Mouse (Mus musculus) embryonic facial prominence, embryonic 15.5 days (tissue): Measurements from ENCODE around the gene Crb2. TPM values are rescaled to one million over a fixed set of nuclear protein-coding genes. Genes with fewer than 3 reads are reported as not detected.

Experiments used
- ATAC-seq: fragments of 200-750 bp; cut with Nextera tagmentation; 2 replicates; pipeline ENCODE4 v1.8.0; 2017; ENCODE audit warnings: low read depth, moderate TSS enrichment; ENCODE audit not compliant: insufficient number of reproducible peaks, low FRiP score, low TSS enrichment
- H3K27ac ChIP-seq: fragments of 300-500 bp; sonication (generic); replicated peaks from 2 replicates; pipeline ENCODE4 v1.5.1; 2015; ENCODE audit warnings: mild to moderate bottlenecking, inconsistent platforms
- H3K27me3 ChIP-seq: fragments of 300-500 bp; sonication (generic); 2 replicates; pipeline ENCODE4 v1.6.1; 2015; ENCODE audit warnings: inconsistent platforms
- H3K36me3 ChIP-seq: fragments of 300-500 bp; sonication (generic); 2 replicates; pipeline ENCODE4 v1.6.1; 2015; ENCODE audit warnings: mild to moderate bottlenecking, inconsistent platforms
- H3K4me1 ChIP-seq: fragments of 300-500 bp; sonication (generic); 2 replicates; pipeline ENCODE4 v1.6.1; 2015; ENCODE audit warnings: inconsistent platforms
- H3K4me2 ChIP-seq: fragments of 300-500 bp; sonication (generic); replicated peaks from 2 replicates; pipeline ENCODE4 v1.6.1; 2015; ENCODE audit warnings: mild to moderate bottlenecking, inconsistent platforms
- H3K4me3 ChIP-seq: fragments of 300-500 bp; sonication (generic); replicated peaks from 2 replicates; pipeline ENCODE4 v1.5.1; 2015; ENCODE audit warnings: mild to moderate bottlenecking, inconsistent platforms
- H3K9ac ChIP-seq: fragments of 300-500 bp; sonication (generic); 2 replicates; pipeline ENCODE4 v1.6.1; 2015; ENCODE audit warnings: inconsistent platforms
- H3K9me3 ChIP-seq: fragments of 300-500 bp; sonication (generic); replicated peaks from 2 replicates; pipeline ENCODE4 v1.6.1; 2016; ENCODE audit warnings: inconsistent platforms
- WGBS: fragments of 180-500 bp; shearing (Covaris S2); methylation state at CpG from one replicate; pipeline ENCODE4 v1.1.7; 2015; 5-methylcytosine and 5-hydroxymethylcytosine counted together
- polyA plus RNA-seq: library from polyadenylated mRNA; unstranded; fragments of >200 nt; fragmentation: Nextera tagmentation; extraction: Ambion mirVana; gene quantifications from 2 replicates; pipeline ENCODE4 v1.2.1, GENCODE M21; 2015

Gene Crb2
- 0.12 and 0.15 TPM in 2 replicates for polyA plus RNA-seq

GRCm38 (mm10) chr2:37776016-37776415 lies at the start of gene Crb2:
Gene Crb2 (plus strand): TSS chr2:37776249.
- Histone ChIP-seq H3K4me3 (peak within 1 kb of the TSS; percentile 28), H3K27ac (no peak within 1 kb of the TSS), H3K4me1 (peaks cover 33% of the 10 kb centered on the region), H3K4me2 (peak within 1 kb of the TSS; percentile 42), H3K9me3 (no peaks in the 10 kb centered on the region), H3K27me3 (peaks cover 27% of the 10 kb centered on the region), H3K36me3 (no peaks in the 10 kb centered on the region), H3K9ac (no peak within 1 kb of the TSS)
- 11% methylated on average over 18 of the region's 18 CpGs for WGBS
- no peak for ATAC-seq

DNA sequence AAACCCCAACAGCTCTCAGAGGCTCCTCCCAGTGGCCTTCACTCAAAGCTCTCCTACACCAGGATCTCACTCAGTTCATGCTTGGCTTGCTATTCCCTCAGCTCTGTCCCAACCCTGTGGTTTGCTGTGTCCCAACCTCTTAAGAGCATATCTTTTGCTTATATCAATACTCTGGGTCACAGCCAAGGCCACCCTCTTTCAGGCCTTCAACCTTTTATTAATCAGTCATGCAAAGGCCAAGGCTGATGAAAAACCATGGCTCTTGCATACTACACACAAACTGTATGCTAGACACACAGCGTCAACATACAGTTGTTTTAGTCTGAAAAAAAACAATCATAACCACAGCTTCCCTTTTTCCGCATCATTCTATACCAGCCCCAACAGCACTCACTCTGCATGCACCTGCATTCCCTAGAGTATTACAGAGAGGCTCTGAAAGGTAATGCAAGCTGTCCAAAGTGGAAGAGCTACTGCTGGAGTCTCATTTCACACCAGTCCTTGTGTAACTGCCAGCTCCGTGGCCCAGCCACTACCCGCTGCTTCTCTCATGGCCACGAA lies 44.7 kb upstream of the Crb2 start:
- H3K4me1 ChIP-seq = peaks cover 11% of the 10 kb centered on the region
- ATAC-seq = no peak
- 78% methylated on average over 5 of the region's 5 CpGs for WGBS
- no peak overlapping the region for H3K9ac ChIP-seq
- H3K9me3 ChIP-seq = no peaks in the 10 kb centered on the region
- no peak overlapping the region for H3K4me3 ChIP-seq
- H3K36me3 ChIP-seq = no peaks in the 10 kb centered on the region
- no peaks in the 10 kb centered on the region for H3K27me3 ChIP-seq
- H3K4me2 ChIP-seq = no peak overlapping the region
- H3K27ac ChIP-seq = no peak overlapping the region

DNA sequence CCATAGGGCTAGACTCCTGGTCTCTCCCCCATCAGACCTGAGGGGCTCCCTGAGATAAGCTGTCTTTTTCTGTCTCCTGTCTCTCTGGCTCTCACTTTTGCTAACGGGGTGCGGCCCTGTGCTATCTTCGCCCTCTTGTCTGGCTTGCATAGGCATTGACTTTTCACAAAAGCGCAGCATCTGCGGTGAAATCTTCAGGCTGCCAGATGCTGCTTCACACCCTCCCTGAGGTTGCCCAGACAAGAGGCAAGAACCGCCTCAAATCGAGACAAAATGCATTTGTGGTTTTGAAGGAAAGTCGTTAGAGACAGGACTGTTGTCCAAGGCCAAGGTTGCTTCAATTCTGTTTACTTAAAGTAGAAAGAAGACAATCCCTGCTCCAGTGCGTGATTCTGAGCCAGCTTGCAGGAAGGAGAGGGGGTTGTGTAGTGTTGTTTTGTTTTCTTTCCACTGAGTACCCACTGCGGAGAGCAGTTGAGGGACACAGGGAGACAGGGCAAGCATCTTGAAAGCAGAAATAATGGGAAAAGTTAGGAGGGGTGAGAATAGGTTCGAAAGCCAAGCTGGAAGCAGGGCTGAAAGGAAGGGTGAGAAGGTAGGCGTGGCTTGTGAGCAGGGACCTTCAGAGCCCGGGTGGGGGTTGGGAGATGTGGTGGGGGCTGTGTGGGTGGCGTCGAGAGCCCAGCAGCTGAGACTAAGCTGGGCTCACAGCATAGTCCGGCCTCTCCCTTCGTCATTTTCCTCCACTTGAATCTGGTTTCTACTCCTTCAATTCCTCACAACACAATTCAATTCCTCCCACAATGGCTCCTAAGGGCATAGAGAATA lies 40.9 kb upstream of the Crb2 start:
- no peak overlapping the region for H3K9ac ChIP-seq
- 14% methylated on average over 17 of the region's 17 CpGs for WGBS
- no peaks in the 10 kb centered on the region for H3K9me3 ChIP-seq
- H3K4me2 ChIP-seq = peak overlapping the region; percentile 40
- no peaks in the 10 kb centered on the region for H3K36me3 ChIP-seq
- no peaks in the 10 kb centered on the region for H3K27me3 ChIP-seq
- ATAC-seq = 0 out of 2 replicates have a peak, but pooled peaks have one; percentile 28
- peak overlapping the region; percentile 72 for H3K27ac ChIP-seq
- H3K4me1 ChIP-seq = peaks cover 11% of the 10 kb centered on the region
- no peak overlapping the region for H3K4me3 ChIP-seq

- Histone ChIP-seq H3K4me3 (no peak overlapping the region), H3K27me3 (no peaks in the 10 kb centered on the region), H3K36me3 (no peaks in the 10 kb centered on the region), H3K27ac (peak overlapping the region; percentile 72; the same call in 1 of the 2 replicates), H3K4me2 (peak overlapping the region; percentile 40; the same call in 1 of the 2 replicates), H3K4me1 (peaks cover 11% of the 10 kb centered on the region), H3K9me3 (no peaks in the 10 kb centered on the region), H3K9ac (no peak overlapping the region)
- 38% methylated on average over 1 of the region's 1 CpGs for WGBS
- no peak for ATAC-seq
Measured at GRCm38 (mm10) chr2:37735807-37736188, 40.3 kb upstream of the Crb2 start.

DNA sequence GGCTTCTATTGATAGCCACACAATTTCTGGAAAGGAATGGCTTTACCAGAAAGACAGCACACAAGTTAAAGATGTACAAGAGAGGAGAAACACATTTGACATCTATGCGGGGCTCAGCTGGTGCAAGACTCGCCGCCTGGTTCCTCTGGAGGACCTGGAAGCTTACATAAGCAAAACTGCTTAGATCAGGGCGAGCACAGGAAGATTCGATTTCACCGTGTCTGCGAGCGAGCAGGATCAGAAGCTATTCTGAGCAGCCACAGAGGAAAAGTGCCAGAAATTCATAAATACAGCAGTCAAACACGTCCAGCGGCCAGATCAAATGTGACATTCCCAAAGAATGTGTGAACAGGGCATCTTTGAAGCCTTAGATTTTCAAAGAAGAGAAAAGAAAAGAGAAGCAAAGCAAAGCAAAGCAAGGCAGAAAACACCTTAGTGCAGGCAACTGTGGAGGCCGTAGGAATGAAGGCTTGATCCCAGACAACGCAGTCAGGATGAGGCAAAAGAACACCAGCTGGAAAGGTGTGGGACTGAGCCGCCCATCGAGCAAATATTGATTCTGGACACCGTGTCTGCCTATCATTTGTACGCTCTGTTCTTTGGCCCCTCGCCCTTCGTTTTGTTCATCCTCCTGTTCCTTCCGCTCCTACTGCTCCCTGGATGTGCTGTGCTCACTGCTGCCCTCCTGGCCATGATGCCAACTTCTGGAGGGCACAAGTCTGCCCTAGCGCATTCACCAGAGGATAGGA lies 34.1 kb upstream of the Crb2 start:
- no peak for ATAC-seq
- H3K4me2 ChIP-seq = no peak overlapping the region
- 60% methylated on average over 20 of the region's 20 CpGs for WGBS

DNA sequence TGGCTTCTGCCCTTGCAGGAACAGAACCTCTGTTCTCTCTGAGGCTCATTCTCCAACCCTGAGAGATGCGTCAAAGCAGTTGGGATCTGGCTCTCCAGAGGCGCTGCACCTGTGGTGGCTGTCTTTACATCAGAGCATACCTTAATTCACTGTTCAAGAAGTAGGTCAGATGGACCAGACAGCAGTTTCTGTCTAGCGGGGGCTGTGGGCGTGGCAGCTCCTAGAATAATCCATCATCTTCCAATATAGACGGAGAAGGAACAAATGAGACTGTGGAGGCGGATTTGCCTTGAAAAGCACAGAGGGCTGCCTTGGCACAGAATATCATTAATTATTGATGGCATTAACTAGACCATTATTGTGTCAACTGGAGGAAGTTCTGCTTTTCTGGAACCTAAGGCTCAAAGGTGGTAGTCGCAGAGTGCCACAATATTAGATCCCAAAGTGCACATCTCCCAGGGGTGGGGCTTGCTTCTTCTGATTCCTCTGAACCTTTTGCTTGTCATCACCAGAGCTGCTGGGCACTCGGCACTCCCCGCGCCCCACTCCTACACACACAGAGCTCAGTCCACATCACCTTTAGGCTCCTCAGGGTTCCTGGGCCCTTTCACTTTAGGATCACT lies 31.2 kb upstream of the Crb2 start:
- H3K27me3 ChIP-seq = no peaks in the 10 kb centered on the region
- no peak overlapping the region for H3K4me2 ChIP-seq
- peaks cover 28% of the 10 kb centered on the region for H3K4me1 ChIP-seq
- no peaks in the 10 kb centered on the region for H3K36me3 ChIP-seq
- ATAC-seq = no peak
- H3K4me3 ChIP-seq = no peak overlapping the region
- no peaks in the 10 kb centered on the region for H3K9me3 ChIP-seq
- H3K27ac ChIP-seq = no peak overlapping the region
- WGBS = 87% methylated on average over 10 of the region's 10 CpGs
- H3K9ac ChIP-seq = no peak overlapping the region

More for the DNA sequence above, 34.1 kb upstream of the Crb2 start:
- H3K27ac ChIP-seq = no peak overlapping the region
- no peaks in the 10 kb centered on the region for H3K36me3 ChIP-seq
- no peak overlapping the region for H3K4me3 ChIP-seq
- no peaks in the 10 kb centered on the region for H3K27me3 ChIP-seq
- H3K9ac ChIP-seq = no peak overlapping the region
- H3K4me1 ChIP-seq = peaks cover 7% of the 10 kb centered on the region; the same call in 1 of the 2 replicates
- H3K9me3 ChIP-seq = no peaks in the 10 kb centered on the region

DNA sequence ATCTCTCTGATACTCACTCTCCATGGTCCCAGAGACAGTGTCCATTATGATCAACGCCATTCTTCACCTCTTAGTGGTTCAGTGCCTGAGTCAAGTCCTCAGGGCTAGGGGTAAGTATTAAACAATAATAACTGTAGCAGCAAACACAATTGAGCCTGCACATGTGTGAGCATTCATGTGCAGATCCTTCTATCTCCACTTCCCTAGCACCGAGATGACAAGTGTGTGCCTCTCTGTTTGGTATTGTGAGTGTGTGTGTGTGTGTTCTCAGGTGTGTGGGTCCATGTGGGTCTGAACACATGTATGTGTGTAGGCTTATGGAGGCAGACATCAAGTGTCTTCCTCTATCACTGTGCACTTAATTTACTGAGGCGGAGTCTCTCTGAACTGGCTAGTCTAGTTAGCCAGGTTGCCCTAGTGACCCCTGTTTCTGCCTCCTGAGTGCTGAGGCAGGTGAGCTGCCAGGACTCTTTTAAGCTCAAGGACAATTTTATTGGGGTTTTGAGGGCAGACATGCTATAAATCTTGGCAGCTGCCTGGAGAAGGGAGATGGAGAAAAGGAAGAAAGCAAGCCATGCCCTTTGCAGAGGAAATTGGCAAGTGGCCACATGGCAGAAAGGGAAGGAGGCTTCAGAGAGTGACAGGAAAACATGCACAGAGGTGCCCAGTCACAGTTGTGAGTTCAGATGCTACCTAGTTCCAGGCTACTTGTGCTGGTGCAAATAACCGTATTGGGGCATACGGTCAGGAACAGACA lies 29.6 kb upstream of the Crb2 start:
- no peaks in the 10 kb centered on the region for H3K9me3 ChIP-seq
- no peak for ATAC-seq
- no peaks in the 10 kb centered on the region for H3K27me3 ChIP-seq
- H3K9ac ChIP-seq = no peak overlapping the region
- H3K4me1 ChIP-seq = peaks cover 30% of the 10 kb centered on the region
- 88% methylated on average over 5 of the region's 5 CpGs for WGBS
- no peaks in the 10 kb centered on the region for H3K36me3 ChIP-seq
- H3K4me2 ChIP-seq = no peak overlapping the region
- H3K4me3 ChIP-seq = no peak overlapping the region
- no peak overlapping the region for H3K27ac ChIP-seq

GRCm38 (mm10) chr2:37747909-37748308 lies 28.1 kb upstream of the Crb2 start:
- H3K27ac ChIP-seq = 0 out of 2 replicates have a peak overlapping the region, but pooled peaks have one; percentile 75

GRCm38 (mm10) chr2:37748442-37749066 lies 27.5 kb upstream of the Crb2 start:
- Histone ChIP-seq H3K4me3 (no peak overlapping the region), H3K4me1 (peaks cover 23% of the 10 kb centered on the region), H3K36me3 (no peaks in the 10 kb centered on the region), H3K27me3 (no peaks in the 10 kb centered on the region), H3K9me3 (no peaks in the 10 kb centered on the region), H3K27ac (peak overlapping the region; percentile 75), H3K4me2 (no peak overlapping the region), H3K9ac (no peak overlapping the region)
- ATAC-seq = peak; percentile 49; the same call in 1 of the 2 replicates
- 37% methylated on average over 10 of the region's 10 CpGs for WGBS

More at GRCm38 (mm10) chr2:37747909-37748308, 28.1 kb upstream of the Crb2 start:
- Histone ChIP-seq H3K36me3 (no peaks in the 10 kb centered on the region), H3K4me2 (no peak overlapping the region), H3K4me3 (no peak overlapping the region), H3K4me1 (peaks cover 23% of the 10 kb centered on the region), H3K9ac (no peak overlapping the region), H3K27me3 (no peaks in the 10 kb centered on the region), H3K9me3 (no peaks in the 10 kb centered on the region)
- WGBS = 19% methylated on average over 2 of the region's 2 CpGs
- no peak for ATAC-seq

- Histone ChIP-seq H3K4me2 (no peak overlapping the region), H3K9me3 (no peaks in the 10 kb centered on the region), H3K27ac (peak overlapping the region; percentile 75), H3K4me3 (no peak overlapping the region), H3K4me1 (peaks cover 23% of the 10 kb centered on the region), H3K9ac (no peak overlapping the region), H3K27me3 (no peaks in the 10 kb centered on the region), H3K36me3 (no peaks in the 10 kb centered on the region)
- 45% methylated on average over 6 of the region's 6 CpGs for WGBS
- 0 out of 2 replicates have a peak, but pooled peaks have one; percentile 55 for ATAC-seq
Measured at GRCm38 (mm10) chr2:37749323-37749722, 26.7 kb upstream of the Crb2 start.
